Mouse (Mus musculus) megakaryocyte, embryonic 14.5 days (primary cell): ENCODE results near the gene H2-Aa. TPM values are rescaled to one million over a fixed set of nuclear protein-coding genes. Genes with fewer than 3 reads are reported as not detected.

ENCODE experiments used
- H3K27me3 ChIP-seq: replicated peaks from 2 replicates; pipeline ENCODE3; 2012; ENCODE audit warnings: inconsistent platforms
- H3K36me3 ChIP-seq: replicated peaks from 2 replicates; pipeline ENCODE3; 2012; ENCODE audit warnings: low read length, inconsistent platforms, mixed read lengths
- H3K4me1 ChIP-seq: 2 replicates; pipeline ENCODE4 v1.6.1; 2012; ENCODE audit warnings: inconsistent platforms
- H3K4me3 ChIP-seq: replicated peaks from 2 replicates; pipeline ENCODE3; 2012; ENCODE audit warnings: moderate library complexity, mild to moderate bottlenecking, inconsistent platforms
- H3K9me3 ChIP-seq: 2 replicates; pipeline ENCODE4 v1.6.1; 2012; ENCODE audit warnings: inconsistent platforms
- FLI1 ChIP-seq: IDR thresholded peaks from 2 replicates; pipeline ENCODE4 v1.6.1; 2012; ENCODE audit warnings: low read length, inconsistent platforms, mixed read lengths
- GATA1 ChIP-seq: IDR thresholded peaks from 3 replicates; pipeline ENCODE4 v1.6.1; 2012; ENCODE audit warnings: mixed read lengths, low read length, inconsistent platforms, borderline replicate concordance
- polyA plus RNA-seq: library from polyadenylated mRNA; stranded (reverse); fragments of >175 nt; gene quantifications from 2 replicates; pipeline ENCODE4 v1.2.3, GENCODE M21; 2012; ENCODE audit warnings: low replicate concordance; ENCODE audit not compliant: insufficient read depth

The H2-Aa gene
- polyA plus RNA-seq: 0.64 TPM in 1 of 2 replicates, not detected in the other

GRCm38 (mm10) chr17:34287648-34288047 is at the start of gene H2-Aa:
TSS of gene H2-Aa (minus strand) at chr17:34287823.
- peaks cover 2% of the 10 kb centered on the region for H3K27me3 ChIP-seq
- no peaks in the 10 kb centered on the region for H3K9me3 ChIP-seq
- peaks cover 34% of the 10 kb centered on the region for H3K4me1 ChIP-seq
- TF ChIP-seq FLI1 (no peak), GATA1 (no peak)
- peak within 1 kb of the TSS; percentile 46 for H3K4me3 ChIP-seq
- H3K36me3 ChIP-seq: no peaks in the 10 kb centered on the region

GRCm38 (mm10) chr17:34331200-34331599 is 43.6 kb upstream of the H2-Aa start:
- Histone ChIP-seq H3K4me3 (no peak overlapping the region), H3K27me3 (peaks cover 15% of the 10 kb centered on the region), H3K9me3 (peaks cover 19% of the 10 kb centered on the region), H3K4me1 (peaks cover 8% of the 10 kb centered on the region), H3K36me3 (no peaks in the 10 kb centered on the region)
- no peak for TF ChIP-seq FLI1
- TF ChIP-seq GATA1: no peak

DNA sequence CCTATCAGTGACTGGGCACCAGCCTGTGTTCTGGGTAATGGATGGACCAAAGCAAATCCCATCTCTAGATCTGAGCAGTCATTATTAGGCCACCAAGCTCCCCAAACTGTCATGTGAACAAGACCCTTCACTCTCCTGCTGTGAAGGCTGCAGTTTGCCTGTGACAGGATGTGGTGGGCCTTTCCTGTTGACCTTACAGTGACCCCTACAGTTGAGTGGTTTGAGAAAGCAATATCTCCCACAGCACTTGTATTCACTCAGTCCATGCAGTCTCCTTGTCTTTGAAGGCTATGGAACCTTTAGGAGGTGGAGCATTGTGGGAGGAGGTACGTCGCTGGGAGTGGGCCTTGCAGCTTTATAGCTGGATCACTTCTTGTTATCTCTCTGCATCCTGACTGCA is 42.2 kb upstream of the H2-Aa start:
- H3K4me3 ChIP-seq: no peak overlapping the region
- TF ChIP-seq FLI1 (no peak), GATA1 (no peak)
- H3K27me3 ChIP-seq: peaks cover 7% of the 10 kb centered on the region
- peaks cover 19% of the 10 kb centered on the region for H3K9me3 ChIP-seq
- H3K4me1 ChIP-seq: peaks cover 6% of the 10 kb centered on the region
- no peaks in the 10 kb centered on the region for H3K36me3 ChIP-seq

- H3K4me1 ChIP-seq: peaks cover 6% of the 10 kb centered on the region
- H3K36me3 ChIP-seq: no peaks in the 10 kb centered on the region
- H3K27me3 ChIP-seq: peaks cover 2% of the 10 kb centered on the region
- no peak overlapping the region for H3K4me3 ChIP-seq
- H3K9me3 ChIP-seq: peaks cover 3% of the 10 kb centered on the region
- TF ChIP-seq FLI1: no peak
- no peak for TF ChIP-seq GATA1
These were observed 38.8 kb upstream of the H2-Aa start for GRCm38 (mm10) chr17:34326373-34326772.

GRCm38 (mm10) chr17:34325436-34325835 is 37.8 kb upstream of the H2-Aa start, which contains the start of gene H2-Eb2:
TSS of gene H2-Eb2 (plus strand) at chr17:34325665.
- H3K27me3 ChIP-seq: peaks cover 2% of the 10 kb centered on the region
- H3K4me3 ChIP-seq: no peak within 1 kb of the TSS
- TF ChIP-seq FLI1 (no peak), GATA1 (no peak)
- H3K4me1 ChIP-seq: peaks cover 6% of the 10 kb centered on the region
- H3K36me3 ChIP-seq: no peaks in the 10 kb centered on the region
- no peaks in the 10 kb centered on the region for H3K9me3 ChIP-seq

DNA sequence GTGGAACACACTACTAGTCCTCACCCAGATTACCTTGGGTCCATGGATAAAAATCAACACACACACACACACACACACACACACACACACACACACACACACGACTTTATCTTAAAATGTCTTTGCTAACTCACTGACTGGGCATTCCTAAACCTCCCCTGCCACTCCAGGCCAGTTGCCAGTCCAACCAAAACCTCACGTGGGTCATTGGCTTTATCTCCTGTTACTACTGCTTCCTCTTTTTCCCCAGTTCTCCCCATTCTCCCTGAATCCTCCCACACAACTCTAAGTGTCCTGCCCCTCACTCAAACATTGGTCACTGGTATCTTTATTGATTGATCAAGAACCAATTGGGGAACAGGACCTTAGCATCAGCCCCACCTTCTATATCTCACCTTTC is 29.7 kb upstream of the H2-Aa start:
- Histone ChIP-seq H3K27me3 (peaks cover 10% of the 10 kb centered on the region), H3K9me3 (no peaks in the 10 kb centered on the region)
- no peak for TF ChIP-seq GATA1
- TF ChIP-seq FLI1: no peak

GRCm38 (mm10) chr17:34316697-34317096 is 29.1 kb upstream of the H2-Aa start:
- Histone ChIP-seq H3K9me3 (no peaks in the 10 kb centered on the region), H3K4me1 (peaks cover 35% of the 10 kb centered on the region), H3K4me3 (no peak overlapping the region), H3K27me3 (peaks cover 10% of the 10 kb centered on the region), H3K36me3 (no peaks in the 10 kb centered on the region)
- TF ChIP-seq FLI1 (no peak), GATA1 (no peak)

More for the DNA sequence above, 29.7 kb upstream of the H2-Aa start:
- no peak overlapping the region for H3K4me3 ChIP-seq
- peaks cover 32% of the 10 kb centered on the region for H3K4me1 ChIP-seq
- no peaks in the 10 kb centered on the region for H3K36me3 ChIP-seq

- TF ChIP-seq FLI1: no peak
- no peak for TF ChIP-seq GATA1
These were observed 27.9 kb upstream of the H2-Aa start for GRCm38 (mm10) chr17:34315512-34315911.

DNA sequence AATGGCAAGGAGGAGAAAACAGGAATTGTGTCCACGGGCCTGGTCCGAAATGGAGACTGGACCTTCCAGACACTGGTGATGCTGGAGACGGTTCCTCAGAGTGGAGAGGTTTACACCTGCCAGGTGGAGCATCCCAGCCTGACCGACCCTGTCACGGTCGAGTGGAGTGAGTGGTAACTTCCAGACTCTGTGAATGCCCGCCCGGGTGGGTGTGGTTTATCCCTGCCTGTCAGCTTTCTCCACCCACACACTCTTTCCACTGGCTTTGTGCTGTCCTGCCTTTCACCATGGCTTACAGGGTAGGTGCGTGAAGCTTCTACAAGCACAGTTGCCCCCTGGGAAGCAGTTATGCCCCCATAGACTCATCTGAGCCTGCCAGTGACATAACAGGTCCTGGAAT is 26.7 kb upstream of the H2-Aa start:
- TF ChIP-seq GATA1: no peak
- TF ChIP-seq FLI1: no peak
- peaks cover 10% of the 10 kb centered on the region for H3K27me3 ChIP-seq
- H3K4me3 ChIP-seq: no peak overlapping the region
- H3K4me1 ChIP-seq: peaks cover 35% of the 10 kb centered on the region
- H3K36me3 ChIP-seq: no peaks in the 10 kb centered on the region
- H3K9me3 ChIP-seq: peaks cover 9% of the 10 kb centered on the region

More at GRCm38 (mm10) chr17:34315512-34315911, 27.9 kb upstream of the H2-Aa start:
- peaks cover 10% of the 10 kb centered on the region for H3K27me3 ChIP-seq
- no peak overlapping the region for H3K4me3 ChIP-seq
- H3K4me1 ChIP-seq: peaks cover 35% of the 10 kb centered on the region
- H3K9me3 ChIP-seq: no peaks in the 10 kb centered on the region
- no peaks in the 10 kb centered on the region for H3K36me3 ChIP-seq

- Histone ChIP-seq H3K9me3 (peaks cover 11% of the 10 kb centered on the region), H3K36me3 (no peaks in the 10 kb centered on the region), H3K27me3 (peaks cover 10% of the 10 kb centered on the region), H3K4me1 (peaks cover 35% of the 10 kb centered on the region), H3K4me3 (no peak overlapping the region)
- TF ChIP-seq FLI1: no peak
- TF ChIP-seq GATA1: no peak
These were observed 25.8 kb upstream of the H2-Aa start for GRCm38 (mm10) chr17:34313393-34313792.
